Mouse (Mus musculus): Measurements from ENCODE around the gene Gm20870. TPM values are rescaled to one million over a fixed set of nuclear protein-coding genes. Genes with fewer than 3 reads are reported as not detected.
"Not testable (repeated sequence)": the region's sequence is repeated elsewhere in the genome, so short reads cannot be mapped to it uniquely, and the experiment has no call there.

Gm20870 gene
- not detected for total RNA-seq (2021)
- long read RNA-seq, experiment 1, result 0 reads
- long read RNA-seq, experiment 2, result 0 reads

GRCm38 (mm10) chrY:71691743-71692142, at the start of gene Gm20870:
Gene Gm20870, plus strand, starts transcription at chrY:71692043.
- intact Hi-C loops (cut with DNase I); DNase-seq: not testable (repeated sequence)

Other genes with a start within 250 kb of the Gm20870 start
- not detected for gene Gm20869, start 222.6 kb upstream of the Gm20870 start, total RNA-seq (2021)